ENCODE assay signal across 16 mouse cellular contexts in genomic region chr11:31676661-31677252, GRCm38 (mm10). TPM values are rescaled to one million over a fixed set of nuclear protein-coding genes. Genes with fewer than 3 reads are reported as not detected.
DNase-seq lines count a peak whose midpoint lies in the region; TF ChIP-seq lines count a peak whose summit lies in the region.
"Had no signal": no experiment of that assay in that cellular context is flagged by ENCODE, and none has a peak within 500 bp of the region (broad histone marks: within the 10 kb centered on the region; RNA-seq: fewer than 3 reads in every experiment).

No protein-coding gene starts in this region.

- 53% methylated on average over 3 of the region's 3 CpGs for WGBS in liver, adult 2 months

- H3K36me3 ChIP-seq in liver, adult 2 months (ENCODE audit: control insufficient read depth, insufficient read depth, low read length), result no peaks in the 10 kb centered on the region
- H3K36me3 ChIP-seq: heart, embryonic 13.5 days; hindbrain, embryonic 12.5 days; stomach, embryonic 15.5 days had no signal

- H3K9ac ChIP-seq in liver, adult 2 months (ENCODE audit: low read depth, low read length), result no peak overlapping the region
- H3K9ac ChIP-seq: heart, embryonic 13.5 days; hindbrain, embryonic 12.5 days; lung, embryonic 14.5 days; stomach, embryonic 15.5 days had no signal

- no peaks in the 10 kb centered on the region for H3K27me3 ChIP-seq in liver, adult 2 months (ENCODE audit: control insufficient read depth, insufficient read depth, low read length)
- H3K27me3 ChIP-seq: heart, embryonic 13.5 days; hindbrain, embryonic 12.5 days; stomach, embryonic 15.5 days had no signal

- no peak overlapping the region for H3K4me3 ChIP-seq in liver, adult 2 months (ENCODE audit: insufficient read depth, low read depth, low read length)
- H3K4me3 ChIP-seq: heart, embryonic 13.5 days; hindbrain, embryonic 12.5 days; stomach, embryonic 15.5 days had no signal

- TF ChIP-seq CTCF in liver, adult 2 months (IDR thresholded peaks at IDR 0.05; ENCODE audit: low read depth, low read length), result no peak

- peak overlapping the region; percentile 43 for H3K27ac ChIP-seq in liver, adult 2 months (replicated peaks; ENCODE audit: insufficient read depth, low read depth, low read length)
- H3K27ac ChIP-seq: heart, embryonic 13.5 days; hindbrain, embryonic 12.5 days; stomach, embryonic 15.5 days had no signal

- intact Hi-C loops in heart, postnatal 10 days (cut with DNase I), result loop anchor here (5.0 to 10.0 kb wide), 2 partner anchors 458 to 486 kb away; no protein-coding TSS in a partner anchor

- H3K4me1 ChIP-seq in liver, adult 2 months (ENCODE audit: control insufficient read depth, insufficient read depth, low read length), result peaks cover 6% of the 10 kb centered on the region
- H3K4me1 ChIP-seq: stomach, embryonic 15.5 days had no signal

- peak; percentile 21 for DNase-seq in cerebellum, adult 11 months
- DNase-seq in cerebellum, postnatal 4 days (ENCODE audit: low spot score in 2 of 2), result no peak
- peak; percentile 93 for DNase-seq in liver, adult 2 months (ENCODE audit: extremely low read depth, low read depth, low spot score)
- no peak for DNase-seq in liver
- DNase-seq in A20 (ENCODE audit: low read depth, low spot score), result peak; percentile 14
- DNase-seq in cerebellum, adult 9-10 months, result peak; percentile 57
- DNase-seq in kidney, adult 11 months, result no peak
- no peak for DNase-seq in heart, postnatal 10 days
- DNase-seq: gastrocnemius, postnatal 10 days; kidney, adult 18-20 months; kidney, postnatal 25 days; lung, embryonic 14.5 days; thymus, postnatal 36 days had no signal

- no peak for TF ChIP-seq POLR2A in liver, adult 2 months (IDR thresholded peaks at IDR 0.05; ENCODE audit: extremely low read depth, insufficient read depth, low read length)

- no peaks in the 10 kb centered on the region for H3K79me2 ChIP-seq in liver, adult 2 months (ENCODE audit: control insufficient read depth, insufficient read depth, low read length)

RNA-seq across cellular contexts. Expression of gene Bod1, which starts 5.1 kb away (rescaled TPM):
- 33.4 and 36.8 TPM in 2 replicates for total RNA-seq in liver, adult 2 months (2014; rRNA removed)
- 27.8 and 34.4 TPM in 2 replicates for polyA plus RNA-seq in liver, adult 2 months (2012; rRNA removed)
- total RNA-seq in heart, postnatal 10 days (2021), result 100 to 1,000 TPM in 1 of 2 experiments, 10 to 100 TPM in 1; 87.3 to 101 TPM

Comparison
In these comparisons a context has a peak if more than half of its experiments do, and no peak if none do; other contexts are left out.
1. DNase-seq: peak in cerebellum, adult 11 months (single experiment), liver, adult 2 months (single experiment), A20 (single experiment) and cerebellum, adult 9-10 months (single experiment); none in cerebellum, postnatal 4 days (0 of 2), liver (single experiment), kidney, adult 11 months (single experiment) and heart, postnatal 10 days (0 of 2).